In genomic region chr12:112646139-112646538, GRCm38 (mm10) we compare ENCODE assay signal across 10 mouse cellular contexts. TPM values are rescaled to one million over a fixed set of nuclear protein-coding genes. Genes with fewer than 3 reads are reported as not detected.
DNase-seq lines count a peak whose midpoint lies in the region; ATAC-seq and TF ChIP-seq lines count a peak whose summit lies in the region.
"Had no signal": no experiment of that assay in that cellular context is flagged by ENCODE, and none has a peak within 500 bp of the region (broad histone marks: within the 10 kb centered on the region; RNA-seq: fewer than 3 reads in every experiment).

No protein-coding gene starts in this region.

- peak overlapping the region; percentile 86 for H3K9ac ChIP-seq in heart, embryonic 12.5 days
- peak overlapping the region; percentile 68; the same call in 1 of the 2 replicates for H3K9ac ChIP-seq in hindbrain, postnatal 0 days (replicated peaks; ENCODE audit: low read length)
- no peak overlapping the region; the same call in 1 of the 2 replicates for H3K9ac ChIP-seq in midbrain, embryonic 14.5 days (replicated peaks; ENCODE audit: low read length)

- peaks cover 16% of the 10 kb centered on the region for H3K4me1 ChIP-seq in heart, embryonic 12.5 days (replicated peaks)
- H3K4me1 ChIP-seq in embryonic facial prominence, embryonic 10.5 days: peaks cover 21% of the 10 kb centered on the region
- H3K4me1 ChIP-seq in hindbrain, postnatal 0 days (ENCODE audit: insufficient read depth, low read length): peaks cover 8% of the 10 kb centered on the region; the same call in 1 of the 2 replicates
- H3K4me1 ChIP-seq in midbrain, embryonic 14.5 days (ENCODE audit: control insufficient read depth, insufficient read depth, low read length): peaks cover 12% of the 10 kb centered on the region
- H3K4me1 ChIP-seq in lung, adult 2 months (ENCODE audit: control insufficient read depth, insufficient read depth, low read length): 0 out of 2 replicates have a peak, but pooled peaks cover 3% of the 10 kb centered on the region

- no peak for DNase-seq in heart, postnatal 4 days
- no peak for DNase-seq in embryonic facial prominence, embryonic 10.5 days (ENCODE audit: low spot score)
- DNase-seq in hindbrain, postnatal 0 days (ENCODE audit: low spot score): no peak
- DNase-seq in midbrain, embryonic 14.5 days: no peak
- DNase-seq in urinary bladder, adult 18-20 months (ENCODE audit: low spot score in 2 of 2): no peak
- DNase-seq in ovary, postnatal 14 days (ENCODE audit: low spot score): no peak
- DNase-seq in lung, adult 2 months: no peak
- DNase-seq: adrenal gland, postnatal 10 days; kidney, postnatal 36 days had no signal

- peak overlapping the region; percentile 64 for H3K4me3 ChIP-seq in heart, embryonic 12.5 days
- H3K4me3 ChIP-seq in embryonic facial prominence, embryonic 10.5 days: peak overlapping the region; percentile 90
- H3K4me3 ChIP-seq in hindbrain, postnatal 0 days (ENCODE audit: low read length): 0 out of 2 replicates have a peak overlapping the region, but pooled peaks have one; percentile 67
- no peak overlapping the region for H3K4me3 ChIP-seq in midbrain, embryonic 14.5 days (replicated peaks; ENCODE audit: low read depth, low read length)
- no peak overlapping the region for H3K4me3 ChIP-seq in lung, adult 2 months (replicated peaks; ENCODE audit: extremely low read depth, low read depth, low read length)

- ATAC-seq in heart, embryonic 12.5 days (ENCODE audit: insufficient number of reproducible peaks, low FRiP score): no peak
- ATAC-seq in hindbrain, postnatal 0 days: no peak
- no peak for ATAC-seq in midbrain, embryonic 14.5 days (ENCODE audit: low FRiP score, low TSS enrichment)

- peaks cover 40% of the 10 kb centered on the region for H3K36me3 ChIP-seq in heart, embryonic 12.5 days
- H3K36me3 ChIP-seq in embryonic facial prominence, embryonic 10.5 days (replicated peaks): peaks cover 45% of the 10 kb centered on the region
- H3K36me3 ChIP-seq in hindbrain, postnatal 0 days (ENCODE audit: insufficient read depth, low read length): peaks cover 15% of the 10 kb centered on the region
- peaks cover 28% of the 10 kb centered on the region for H3K36me3 ChIP-seq in midbrain, embryonic 14.5 days (ENCODE audit: control insufficient read depth, insufficient read depth, low read length)

- TF ChIP-seq POLR2A in lung, adult 2 months (IDR thresholded peaks at IDR 0.05; ENCODE audit: borderline replicate concordance, extremely low read depth, low read depth, low read length): no peak

- no peak overlapping the region for H3K27ac ChIP-seq in heart, embryonic 12.5 days (ENCODE audit: poor library complexity, severe bottlenecking)
- H3K27ac ChIP-seq in embryonic facial prominence, embryonic 10.5 days (replicated peaks): peak overlapping the region; percentile 24; the same call in 1 of the 2 replicates
- H3K27ac ChIP-seq in hindbrain, postnatal 0 days: no peak overlapping the region
- no peak overlapping the region for H3K27ac ChIP-seq in midbrain, embryonic 14.5 days (replicated peaks; ENCODE audit: low read depth, low read length)

- no peaks in the 10 kb centered on the region for H3K27me3 ChIP-seq in heart, embryonic 12.5 days (replicated peaks)
- no peaks in the 10 kb centered on the region for H3K27me3 ChIP-seq in embryonic facial prominence, embryonic 10.5 days (replicated peaks; ENCODE audit: low read depth, poor library complexity, severe bottlenecking)
- H3K27me3 ChIP-seq in hindbrain, postnatal 0 days (ENCODE audit: insufficient read depth, low read length): no peaks in the 10 kb centered on the region
- H3K27me3 ChIP-seq in midbrain, embryonic 14.5 days (ENCODE audit: control insufficient read depth, insufficient read depth, low read length): no peaks in the 10 kb centered on the region

- TF ChIP-seq CTCF in hindbrain, postnatal 0 days (IDR thresholded peaks at IDR 0.05; ENCODE audit: low read depth): no peak
- TF ChIP-seq CTCF in lung, adult 2 months (IDR thresholded peaks at IDR 0.05; ENCODE audit: insufficient read depth, low read length): no peak

- no peaks in the 10 kb centered on the region for H3K9me3 ChIP-seq in heart, embryonic 12.5 days (replicated peaks)
- no peaks in the 10 kb centered on the region for H3K9me3 ChIP-seq in embryonic facial prominence, embryonic 10.5 days
- no peaks in the 10 kb centered on the region for H3K9me3 ChIP-seq in hindbrain, postnatal 0 days (ENCODE audit: low read length)
- no peaks in the 10 kb centered on the region for H3K9me3 ChIP-seq in midbrain, embryonic 14.5 days (ENCODE audit: control insufficient read depth, low read length)

- H3K4me2 ChIP-seq in heart, embryonic 12.5 days: peak overlapping the region; percentile 83
- peak overlapping the region; percentile 91 for H3K4me2 ChIP-seq in hindbrain, postnatal 0 days (ENCODE audit: low read depth, low read length)
- peak overlapping the region; percentile 91 for H3K4me2 ChIP-seq in midbrain, embryonic 14.5 days (ENCODE audit: low read length)

- 63% methylated on average over 6 of the region's 6 CpGs for WGBS in heart, embryonic 12.5 days
- 60% methylated on average over 6 of the region's 6 CpGs for WGBS in embryonic facial prominence, embryonic 10.5 days
- WGBS in hindbrain, postnatal 0 days: 54% methylated on average over 6 of the region's 6 CpGs
- WGBS in midbrain, embryonic 14.5 days: 63% methylated on average over 6 of the region's 6 CpGs
- 50% methylated on average over 6 of the region's 6 CpGs for WGBS in lung, adult 2 months

RNA-seq across cellular contexts. Expression of gene Siva1, which starts 1.7 kb away (rescaled TPM):
- 99.4 and 116 TPM in 2 replicates for polyA plus RNA-seq in heart, embryonic 12.5 days (2016; fragmentation: Nextera tagmentation; extraction: Ambion mirVana)
- 10 to 100 TPM; 39.9 to 43.2 TPM for total RNA-seq in heart, postnatal 4 days (2021)
- 332 TPM in 2 replicates for polyA plus RNA-seq in embryonic facial prominence, embryonic 10.5 days (2016; fragmentation: Nextera tagmentation; extraction: Ambion mirVana)
- 24.1 and 34.8 TPM in 2 replicates for total RNA-seq in hindbrain, postnatal 0 days (2014; rRNA removed)
- polyA plus RNA-seq in hindbrain, postnatal 0 days (2015; fragmentation: Nextera tagmentation; extraction: Ambion mirVana): 59.3 and 62.2 TPM in 2 replicates
- 62.3 and 63.9 TPM in 2 replicates for polyA plus RNA-seq in midbrain, embryonic 14.5 days (2014; fragmentation: Nextera tagmentation; extraction: Ambion mirVana)
- polyA plus RNA-seq in lung, adult 2 months (2012; rRNA removed): 58.6 and 66.5 TPM in 2 replicates

RNA-seq across cellular contexts. Expression of gene Adssl1, which starts 26.3 kb away (rescaled TPM):
- polyA plus RNA-seq in heart, embryonic 12.5 days (2016; fragmentation: Nextera tagmentation; extraction: Ambion mirVana): 81.7 and 86.4 TPM in 2 replicates
- total RNA-seq in heart, postnatal 4 days (2021): 100 to 1,000 TPM; 135 to 137 TPM
- polyA plus RNA-seq in embryonic facial prominence, embryonic 10.5 days (2016; fragmentation: Nextera tagmentation; extraction: Ambion mirVana): 4.0 and 4.3 TPM in 2 replicates
- 2.6 and 7.5 TPM in 2 replicates for total RNA-seq in hindbrain, postnatal 0 days (2014; rRNA removed)
- 8.4 and 9.2 TPM in 2 replicates for polyA plus RNA-seq in hindbrain, postnatal 0 days (2015; fragmentation: Nextera tagmentation; extraction: Ambion mirVana)
- polyA plus RNA-seq in midbrain, embryonic 14.5 days (2014; fragmentation: Nextera tagmentation; extraction: Ambion mirVana): 2.8 and 3.1 TPM in 2 replicates
- polyA plus RNA-seq in lung, adult 2 months (2012; rRNA removed): 33.3 and 39.0 TPM in 2 replicates

RNA-seq across cellular contexts. Expression of gene Akt1, which starts 28.5 kb away (rescaled TPM):
- 180 and 184 TPM in 2 replicates for polyA plus RNA-seq in heart, embryonic 12.5 days (2016; fragmentation: Nextera tagmentation; extraction: Ambion mirVana)
- 100 to 1,000 TPM; 352 to 392 TPM for total RNA-seq in heart, postnatal 4 days (2021)
- polyA plus RNA-seq in embryonic facial prominence, embryonic 10.5 days (2016; fragmentation: Nextera tagmentation; extraction: Ambion mirVana): 47.0 and 53.4 TPM in 2 replicates
- 179 and 197 TPM in 2 replicates for total RNA-seq in hindbrain, postnatal 0 days (2014; rRNA removed)
- 90.8 and 97.4 TPM in 2 replicates for polyA plus RNA-seq in hindbrain, postnatal 0 days (2015; fragmentation: Nextera tagmentation; extraction: Ambion mirVana)
- polyA plus RNA-seq in midbrain, embryonic 14.5 days (2014; fragmentation: Nextera tagmentation; extraction: Ambion mirVana): 64.8 and 82.1 TPM in 2 replicates
- 166 and 187 TPM in 2 replicates for polyA plus RNA-seq in lung, adult 2 months (2012; rRNA removed)

RNA-seq across cellular contexts. Expression of gene Zbtb42, which starts 32.5 kb away (rescaled TPM):
- polyA plus RNA-seq in heart, embryonic 12.5 days (2016; fragmentation: Nextera tagmentation; extraction: Ambion mirVana): 4.7 and 6.4 TPM in 2 replicates
- total RNA-seq in heart, postnatal 4 days (2021): 10 to 100 TPM in 1 of 2 experiments, 1 to 10 TPM in 1; 10.0 to 10.1 TPM
- polyA plus RNA-seq in embryonic facial prominence, embryonic 10.5 days (2016; fragmentation: Nextera tagmentation; extraction: Ambion mirVana): 4.3 and 4.5 TPM in 2 replicates
- 3.3 and 12.1 TPM in 2 replicates for total RNA-seq in hindbrain, postnatal 0 days (2014; rRNA removed)
- 2.2 and 3.7 TPM in 2 replicates for polyA plus RNA-seq in hindbrain, postnatal 0 days (2015; fragmentation: Nextera tagmentation; extraction: Ambion mirVana)
- 1.9 and 3.5 TPM in 2 replicates for polyA plus RNA-seq in midbrain, embryonic 14.5 days (2014; fragmentation: Nextera tagmentation; extraction: Ambion mirVana)
- polyA plus RNA-seq in lung, adult 2 months (2012; rRNA removed): 40.9 and 51.2 TPM in 2 replicates

RNA-seq across cellular contexts. Expression of gene Inf2, which starts 57.6 kb away (rescaled TPM):
- 2.2 and 3.5 TPM in 2 replicates for polyA plus RNA-seq in heart, embryonic 12.5 days (2016; fragmentation: Nextera tagmentation; extraction: Ambion mirVana)
- 10 to 100 TPM; 18.6 to 19.7 TPM for total RNA-seq in heart, postnatal 4 days (2021)
- 1.5 and 1.7 TPM in 2 replicates for polyA plus RNA-seq in embryonic facial prominence, embryonic 10.5 days (2016; fragmentation: Nextera tagmentation; extraction: Ambion mirVana)
- 5.9 and 6.3 TPM in 2 replicates for total RNA-seq in hindbrain, postnatal 0 days (2014; rRNA removed)
- polyA plus RNA-seq in hindbrain, postnatal 0 days (2015; fragmentation: Nextera tagmentation; extraction: Ambion mirVana): 0.96 and 1.4 TPM in 2 replicates
- 0.89 and 1.6 TPM in 2 replicates for polyA plus RNA-seq in midbrain, embryonic 14.5 days (2014; fragmentation: Nextera tagmentation; extraction: Ambion mirVana)
- polyA plus RNA-seq in lung, adult 2 months (2012; rRNA removed): 28.0 and 33.6 TPM in 2 replicates

Comparison
In these comparisons a context has a peak if more than half of its experiments do, and no peak if none do; other contexts are left out.
1. H3K4me3 ChIP-seq: peak in heart, embryonic 12.5 days (single experiment), embryonic facial prominence, embryonic 10.5 days (single experiment) and hindbrain, postnatal 0 days (single experiment); none in midbrain, embryonic 14.5 days (single experiment) and lung, adult 2 months (single experiment).
2. Peak in every context shown above with its lines, with median percentiles within 50 percentile points of each other: H3K4me2 ChIP-seq.